Mouse (Mus musculus): ENCODE data around the gene Zfhx3. TPM values are rescaled to one million over a fixed set of nuclear protein-coding genes. Genes with fewer than 3 reads are reported as not detected.

Zfhx3 gene
- polyA plus RNA-seq, 1 experiment from 2014 or later = 8.2 TPM

DNA sequence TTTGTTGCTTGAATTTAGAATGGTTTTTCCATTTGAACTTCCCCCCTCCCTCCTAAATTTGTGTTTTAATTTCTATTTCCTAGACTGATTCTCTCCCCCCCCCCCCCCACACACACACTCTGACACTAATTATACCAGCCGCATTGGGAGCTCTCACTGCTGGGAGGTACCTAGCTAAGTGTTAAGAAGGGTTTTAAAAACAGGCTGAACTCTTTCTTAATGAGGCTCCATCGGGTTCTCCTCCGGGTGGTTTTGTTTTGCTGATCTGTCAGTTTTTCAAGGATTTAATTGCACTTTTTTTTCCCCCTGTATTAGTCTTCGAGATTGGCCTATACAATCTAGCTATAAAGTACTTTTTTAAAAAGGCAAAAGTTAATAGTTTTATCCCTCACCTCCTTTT lies 946.5 kb downstream of the Zfhx3 start:
- DNase-seq (ENCODE audit: low spot score) (no peak), ATAC-seq (no peak)
- 59% methylated on average over 4 of the region's 4 CpGs for WGBS
- Histone ChIP-seq H3K4me1 (ENCODE audit: insufficient read depth, low read depth, low read length) (peaks cover 8% of the 10 kb centered on the region; the same call in 1 of the 2 replicates), H3K27me3 (replicated peaks; ENCODE audit: insufficient read depth, low read length) (no peaks in the 10 kb centered on the region), H3K36me3 (ENCODE audit: insufficient read depth, low read length) (no peaks in the 10 kb centered on the region), H3K4me2 (replicated peaks; ENCODE audit: low read depth, low read length) (no peak overlapping the region), H3K27ac (ENCODE audit: low read length) (no peak overlapping the region), H3K9ac (replicated peaks; ENCODE audit: low read depth) (no peak overlapping the region), H3K4me3 (ENCODE audit: low read depth, low read length) (no peak overlapping the region), H3K9me3 (ENCODE audit: low read length) (no peaks in the 10 kb centered on the region)
- no peak for TF ChIP-seq CTCF (IDR thresholded peaks at IDR 0.05)
- TF ChIP-seq EP300 (IDR thresholded peaks at IDR 0.05) = no peak

DNA sequence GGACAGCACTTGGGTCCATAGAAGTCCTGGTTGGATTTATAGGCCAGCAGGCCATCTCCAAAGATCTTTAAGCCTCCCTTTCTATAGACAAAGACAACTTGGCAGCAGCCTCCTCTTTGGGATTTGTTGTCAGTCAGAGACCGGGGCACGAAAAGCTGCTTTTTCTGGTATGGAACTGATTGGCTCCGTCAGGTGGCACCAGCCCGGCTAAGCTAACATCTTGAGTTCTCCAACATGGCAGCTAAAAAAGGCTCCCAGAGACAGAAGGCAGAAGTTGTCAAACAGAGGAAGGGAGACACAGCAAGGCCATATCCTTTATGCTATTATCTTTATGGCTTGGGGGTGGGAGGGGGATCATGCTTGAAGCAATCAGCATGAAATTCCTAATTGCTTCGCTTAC lies 947.0 kb downstream of the Zfhx3 start:
- TF ChIP-seq EP300 (IDR thresholded peaks at IDR 0.05) (no peak), CTCF (IDR thresholded peaks at IDR 0.05) (no peak)
- no peak for ATAC-seq
- no peak overlapping the region; the same call in 1 of the 2 replicates for H3K27ac ChIP-seq (ENCODE audit: low read length)
- H3K4me3 ChIP-seq (ENCODE audit: low read depth, low read length) = no peak overlapping the region
- no peaks in the 10 kb centered on the region for H3K36me3 ChIP-seq (ENCODE audit: insufficient read depth, low read length)
- H3K9me3 ChIP-seq (ENCODE audit: low read length) = no peaks in the 10 kb centered on the region
- H3K4me1 ChIP-seq (ENCODE audit: insufficient read depth, low read depth, low read length) = peaks cover 8% of the 10 kb centered on the region; the same call in 1 of the 2 replicates
- no peak overlapping the region for H3K4me2 ChIP-seq (replicated peaks; ENCODE audit: low read depth, low read length)
- no peaks in the 10 kb centered on the region for H3K27me3 ChIP-seq (replicated peaks; ENCODE audit: insufficient read depth, low read length)
- WGBS = 70% methylated on average over 5 of the region's 5 CpGs
- H3K9ac ChIP-seq (replicated peaks; ENCODE audit: low read depth) = no peak overlapping the region; the same call in 1 of the 2 replicates
- DNase-seq (ENCODE audit: low spot score) = no peak

DNA sequence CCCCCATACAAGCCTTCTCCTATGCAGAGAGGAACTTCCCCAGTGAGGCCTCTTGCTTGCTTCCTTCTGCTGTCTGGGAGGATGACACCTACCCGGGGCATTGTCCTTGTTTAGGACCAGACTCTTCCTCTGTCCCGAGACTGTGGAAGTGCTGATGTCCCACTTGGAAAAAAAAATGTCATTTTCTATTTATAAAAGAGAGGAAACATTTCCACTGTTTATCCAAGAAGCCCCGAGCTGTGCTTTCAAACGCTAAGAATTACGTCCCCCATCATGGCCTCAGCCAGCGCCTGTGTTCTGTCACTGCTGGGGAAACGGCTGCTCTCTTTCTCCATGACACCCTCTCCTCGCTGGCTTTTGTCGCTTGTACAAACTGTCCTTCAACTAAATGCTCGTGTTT lies 951.8 kb downstream of the Zfhx3 start:
- H3K27ac ChIP-seq (ENCODE audit: low read length) = peak overlapping the region; percentile 76
- peak; percentile 78 for TF ChIP-seq EP300 (IDR thresholded peaks at IDR 0.05)
- TF ChIP-seq CTCF (IDR thresholded peaks at IDR 0.05) = no peak
- no peaks in the 10 kb centered on the region for H3K27me3 ChIP-seq (replicated peaks; ENCODE audit: insufficient read depth, low read length)
- no peaks in the 10 kb centered on the region for H3K9me3 ChIP-seq (ENCODE audit: low read length)
- no peak overlapping the region for H3K9ac ChIP-seq (replicated peaks; ENCODE audit: low read depth)
- no peak overlapping the region for H3K4me2 ChIP-seq (replicated peaks; ENCODE audit: low read depth, low read length)
- no peak overlapping the region for H3K4me3 ChIP-seq (ENCODE audit: low read depth, low read length)
- ATAC-seq = peak; percentile 80
- DNase-seq (ENCODE audit: low spot score) = peak; percentile 87
- 22% methylated on average over 10 of the region's 10 CpGs for WGBS
- H3K4me1 ChIP-seq (ENCODE audit: insufficient read depth, low read depth, low read length) = peaks cover 15% of the 10 kb centered on the region
- no peaks in the 10 kb centered on the region for H3K36me3 ChIP-seq (ENCODE audit: insufficient read depth, low read length)

DNA sequence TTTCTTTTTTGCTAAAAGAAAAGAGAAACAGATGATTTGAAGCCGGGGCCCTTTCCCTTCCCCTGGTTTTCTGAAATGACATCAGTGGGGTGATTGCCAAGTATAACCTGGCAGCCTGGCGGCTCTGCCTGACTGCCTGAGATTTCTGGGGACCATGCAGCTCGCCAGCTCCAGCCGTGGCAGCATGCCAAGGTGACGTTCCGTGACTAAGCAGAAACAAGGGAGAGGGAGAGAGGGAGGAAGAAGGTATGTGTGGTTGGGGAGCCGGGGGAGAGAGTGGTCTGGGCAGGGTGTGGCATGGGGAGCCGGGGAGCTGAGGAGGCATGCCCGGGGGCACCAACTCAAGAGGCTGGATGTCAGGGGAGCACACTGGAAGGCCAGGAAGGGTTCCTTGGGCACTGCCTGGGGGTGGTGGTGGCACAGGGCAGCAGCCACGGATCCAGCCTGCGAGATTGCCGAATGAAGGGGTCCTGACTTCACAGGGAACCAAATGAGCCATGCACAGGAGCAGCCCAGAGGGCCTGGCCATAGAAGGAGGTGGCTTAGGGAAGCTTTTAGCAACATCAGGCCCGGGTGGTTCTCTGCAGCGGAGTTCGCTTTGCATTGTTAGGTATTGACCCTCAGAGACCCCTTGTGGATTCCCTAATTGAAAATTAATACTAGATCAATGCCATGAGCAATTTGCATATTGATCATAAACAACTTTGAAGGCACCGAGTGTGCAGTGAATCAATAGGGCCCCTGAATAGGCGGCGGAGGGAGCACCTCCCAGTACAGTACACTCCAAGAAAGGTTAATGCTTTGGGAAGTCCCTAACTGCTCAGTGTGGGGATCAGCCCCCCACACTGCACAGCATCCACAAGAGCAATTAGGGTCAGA lies 954.3 kb downstream of the Zfhx3 start:
- H3K27ac ChIP-seq (ENCODE audit: low read length) = peak overlapping the region; percentile 32; the same call in 1 of the 2 replicates
- TF ChIP-seq EP300 (IDR thresholded peaks at IDR 0.05) (no peak), CTCF (IDR thresholded peaks at IDR 0.05) (no peak)
- peaks cover 31% of the 10 kb centered on the region for H3K4me1 ChIP-seq (ENCODE audit: insufficient read depth, low read depth, low read length)
- 36% methylated on average over 18 of the region's 18 CpGs for WGBS
- no peaks in the 10 kb centered on the region for H3K9me3 ChIP-seq (ENCODE audit: low read length)
- no peak overlapping the region for H3K9ac ChIP-seq (replicated peaks; ENCODE audit: low read depth)
- H3K4me3 ChIP-seq (ENCODE audit: low read depth, low read length) = no peak overlapping the region
- no peaks in the 10 kb centered on the region for H3K27me3 ChIP-seq (replicated peaks; ENCODE audit: insufficient read depth, low read length)
- no peaks in the 10 kb centered on the region for H3K36me3 ChIP-seq (ENCODE audit: insufficient read depth, low read length)
- peak; percentile 78 for DNase-seq (ENCODE audit: low spot score)
- peak; percentile 32 for ATAC-seq
- no peak overlapping the region; the same call in 1 of the 2 replicates for H3K4me2 ChIP-seq (replicated peaks; ENCODE audit: low read depth, low read length)

DNA sequence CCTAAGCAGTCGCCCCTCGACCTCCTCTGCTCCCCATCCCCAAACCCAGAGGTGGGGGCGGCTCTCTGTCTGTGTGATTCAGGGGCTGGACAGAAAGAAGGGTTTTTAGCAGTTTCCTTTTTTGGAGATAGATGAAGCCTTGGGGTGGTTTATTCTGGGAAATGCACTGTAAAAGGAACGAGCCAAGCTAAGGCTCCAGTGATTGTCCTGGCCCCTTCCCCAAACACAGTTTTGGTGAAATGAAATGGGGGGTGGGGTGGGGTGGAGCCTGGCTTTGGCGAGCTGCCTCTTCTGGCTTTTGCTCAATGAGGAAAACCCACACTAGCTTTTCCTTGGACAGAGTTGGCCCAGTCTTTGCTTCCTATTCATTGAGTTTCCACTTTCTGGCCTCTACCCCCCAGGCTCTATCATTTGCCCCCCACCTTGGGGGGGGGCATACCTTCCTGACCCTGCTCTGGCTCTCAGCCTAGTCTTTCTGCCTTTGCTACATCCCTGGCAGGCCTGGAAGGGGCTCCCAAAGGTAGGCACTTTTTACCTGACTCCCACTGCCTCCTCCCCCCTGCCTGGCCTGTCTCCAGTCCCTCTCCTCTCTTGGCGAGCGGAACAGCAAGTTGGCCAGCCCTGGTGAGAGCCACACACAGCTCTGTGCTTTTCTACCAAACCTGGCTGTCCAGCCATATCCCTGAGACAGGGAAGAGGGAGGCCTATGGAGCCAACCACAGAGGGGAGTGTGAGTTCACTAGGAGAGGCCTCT lies 955.1 kb downstream of the Zfhx3 start:
- no peak for ATAC-seq
- no peak overlapping the region for H3K9ac ChIP-seq (replicated peaks; ENCODE audit: low read depth)

DNA sequence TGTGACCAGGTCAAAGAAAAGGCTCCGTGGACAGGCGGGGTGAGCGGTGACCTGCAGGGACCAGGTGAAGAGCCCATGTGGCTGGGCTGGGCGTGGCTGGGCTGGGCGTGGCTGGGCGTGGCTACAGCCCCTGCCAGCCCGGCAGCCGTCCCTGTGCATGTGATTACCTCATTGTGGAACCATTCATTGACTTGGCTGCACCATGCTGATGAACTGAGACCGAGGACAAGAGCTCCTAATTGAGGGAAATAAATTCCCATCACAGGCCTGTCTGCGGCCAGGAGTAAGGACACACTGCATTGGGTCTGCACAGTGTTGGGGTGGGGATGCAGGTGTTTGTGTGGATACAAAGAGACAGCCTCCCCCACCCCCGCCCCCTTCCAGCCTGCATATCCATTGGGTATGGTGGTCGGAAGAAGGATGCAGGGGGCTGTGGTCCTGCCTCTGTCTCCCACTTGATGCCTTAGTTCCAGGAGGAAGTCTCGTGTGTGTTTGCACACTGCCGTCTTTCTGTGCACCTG lies 956.9 kb downstream of the Zfhx3 start:
- TF ChIP-seq EP300 (IDR thresholded peaks at IDR 0.05) (no peak), CTCF (IDR thresholded peaks at IDR 0.05) (no peak)
- 75% methylated on average over 12 of the region's 14 CpGs for WGBS
- H3K27me3 ChIP-seq (replicated peaks; ENCODE audit: insufficient read depth, low read length) = no peaks in the 10 kb centered on the region
- no peak for DNase-seq (ENCODE audit: low spot score)
- H3K4me3 ChIP-seq (ENCODE audit: low read depth, low read length) = no peak overlapping the region
- H3K9me3 ChIP-seq (ENCODE audit: low read length) = no peaks in the 10 kb centered on the region
- H3K36me3 ChIP-seq (ENCODE audit: insufficient read depth, low read length) = no peaks in the 10 kb centered on the region
- no peak for ATAC-seq
- H3K27ac ChIP-seq (ENCODE audit: low read length) = no peak overlapping the region
- H3K4me2 ChIP-seq (replicated peaks; ENCODE audit: low read depth, low read length) = no peak overlapping the region
- no peak overlapping the region for H3K9ac ChIP-seq (replicated peaks; ENCODE audit: low read depth)
- peaks cover 35% of the 10 kb centered on the region for H3K4me1 ChIP-seq (ENCODE audit: insufficient read depth, low read depth, low read length)

More for the DNA sequence above, 955.1 kb downstream of the Zfhx3 start:
- no peaks in the 10 kb centered on the region for H3K36me3 ChIP-seq (ENCODE audit: insufficient read depth, low read length)
- 42% methylated on average over 7 of the region's 7 CpGs for WGBS
- no peak overlapping the region for H3K4me2 ChIP-seq (replicated peaks; ENCODE audit: low read depth, low read length)
- no peaks in the 10 kb centered on the region for H3K9me3 ChIP-seq (ENCODE audit: low read length)
- no peaks in the 10 kb centered on the region for H3K27me3 ChIP-seq (replicated peaks; ENCODE audit: insufficient read depth, low read length)
- no peak overlapping the region for H3K4me3 ChIP-seq (ENCODE audit: low read depth, low read length)
- peak overlapping the region; percentile 32 for H3K27ac ChIP-seq (ENCODE audit: low read length)
- no peak for TF ChIP-seq EP300 (IDR thresholded peaks at IDR 0.05)
- TF ChIP-seq CTCF (IDR thresholded peaks at IDR 0.05) = no peak
- peaks cover 31% of the 10 kb centered on the region for H3K4me1 ChIP-seq (ENCODE audit: insufficient read depth, low read depth, low read length)
- DNase-seq (ENCODE audit: low spot score) = no peak
